Mouse (Mus musculus): ENCODE results near the gene Eipr1. TPM values are rescaled to one million over a fixed set of nuclear protein-coding genes. Genes with fewer than 3 reads are reported as not detected.

Gene Eipr1
- polyA plus RNA-seq, 1 experiment from 2014 or later = 24.9 TPM

GRCm38 (mm10) chr12:28899696-28900095 lies 148.1 kb downstream of the Eipr1 start:
- no peaks in the 10 kb centered on the region for H3K9me3 ChIP-seq (replicated peaks; ENCODE audit: control insufficient read depth, low read length)
- H3K4me1 ChIP-seq (ENCODE audit: control insufficient read depth, insufficient read depth, low read length) = no peaks in the 10 kb centered on the region
- H3K27me3 ChIP-seq (ENCODE audit: control insufficient read depth, insufficient read depth, low read length) = no peaks in the 10 kb centered on the region
- no peak overlapping the region for H3K9ac ChIP-seq (ENCODE audit: low read length)
- WGBS = 65% methylated on average over 4 of the region's 4 CpGs
- no peaks in the 10 kb centered on the region for H3K36me3 ChIP-seq (ENCODE audit: control insufficient read depth, insufficient read depth)
- no peak for ATAC-seq (replicated peaks; ENCODE audit: extremely low read depth, insufficient read depth, low FRiP score)
- no peak overlapping the region for H3K4me2 ChIP-seq (ENCODE audit: low read depth, low read length)
- no peak overlapping the region for H3K27ac ChIP-seq (ENCODE audit: low read length)
- no peak overlapping the region for H3K4me3 ChIP-seq (ENCODE audit: low read length)

GRCm38 (mm10) chr12:28900341-28900740 lies 148.7 kb downstream of the Eipr1 start:
- Histone ChIP-seq H3K4me3 (ENCODE audit: low read length) (no peak overlapping the region), H3K4me2 (ENCODE audit: low read depth, low read length) (no peak overlapping the region), H3K9ac (ENCODE audit: low read length) (no peak overlapping the region), H3K4me1 (ENCODE audit: control insufficient read depth, insufficient read depth, low read length) (no peaks in the 10 kb centered on the region), H3K27me3 (ENCODE audit: control insufficient read depth, insufficient read depth, low read length) (no peaks in the 10 kb centered on the region), H3K36me3 (ENCODE audit: control insufficient read depth, insufficient read depth) (no peaks in the 10 kb centered on the region), H3K9me3 (replicated peaks; ENCODE audit: control insufficient read depth, low read length) (no peaks in the 10 kb centered on the region), H3K27ac (ENCODE audit: low read length) (no peak overlapping the region)
- ATAC-seq (replicated peaks; ENCODE audit: extremely low read depth, insufficient read depth, low FRiP score) = no peak
- WGBS = 73% methylated on average over 4 of the region's 4 CpGs

- no peak for ATAC-seq (replicated peaks; ENCODE audit: extremely low read depth, insufficient read depth, low FRiP score)
- WGBS = 82% methylated on average over 3 of the region's 3 CpGs
These were observed 150.5 kb downstream of the Eipr1 start for GRCm38 (mm10) chr12:28902132-28902531.

GRCm38 (mm10) chr12:28903082-28903481 lies 151.5 kb downstream of the Eipr1 start:
- ATAC-seq (replicated peaks; ENCODE audit: extremely low read depth, insufficient read depth, low FRiP score) = no peak

More at GRCm38 (mm10) chr12:28902132-28902531, 150.5 kb downstream of the Eipr1 start:
- H3K27ac ChIP-seq (ENCODE audit: low read length) = no peak overlapping the region
- no peak overlapping the region for H3K9ac ChIP-seq (ENCODE audit: low read length)
- no peaks in the 10 kb centered on the region for H3K27me3 ChIP-seq (ENCODE audit: control insufficient read depth, insufficient read depth, low read length)
- no peaks in the 10 kb centered on the region for H3K36me3 ChIP-seq (ENCODE audit: control insufficient read depth, insufficient read depth)
- H3K9me3 ChIP-seq (replicated peaks; ENCODE audit: control insufficient read depth, low read length) = no peaks in the 10 kb centered on the region
- H3K4me1 ChIP-seq (ENCODE audit: control insufficient read depth, insufficient read depth, low read length) = no peaks in the 10 kb centered on the region
- H3K4me2 ChIP-seq (ENCODE audit: low read depth, low read length) = no peak overlapping the region
- no peak overlapping the region for H3K4me3 ChIP-seq (ENCODE audit: low read length)

GRCm38 (mm10) chr12:28905486-28905885 lies 153.9 kb downstream of the Eipr1 start:
- ATAC-seq (replicated peaks; ENCODE audit: extremely low read depth, insufficient read depth, low FRiP score) = no peak
- 72% methylated on average over 6 of the region's 6 CpGs for WGBS
- H3K36me3 ChIP-seq (ENCODE audit: control insufficient read depth, insufficient read depth) = no peaks in the 10 kb centered on the region

More at GRCm38 (mm10) chr12:28903082-28903481, 151.5 kb downstream of the Eipr1 start:
- no peaks in the 10 kb centered on the region for H3K36me3 ChIP-seq (ENCODE audit: control insufficient read depth, insufficient read depth)
- no peak overlapping the region for H3K9ac ChIP-seq (ENCODE audit: low read length)
- H3K9me3 ChIP-seq (replicated peaks; ENCODE audit: control insufficient read depth, low read length) = no peaks in the 10 kb centered on the region
- no peaks in the 10 kb centered on the region for H3K27me3 ChIP-seq (ENCODE audit: control insufficient read depth, insufficient read depth, low read length)
- no peak overlapping the region for H3K27ac ChIP-seq (ENCODE audit: low read length)
- no peak overlapping the region for H3K4me2 ChIP-seq (ENCODE audit: low read depth, low read length)
- no peaks in the 10 kb centered on the region for H3K4me1 ChIP-seq (ENCODE audit: control insufficient read depth, insufficient read depth, low read length)
- 78% methylated on average over 4 of the region's 4 CpGs for WGBS
- H3K4me3 ChIP-seq (ENCODE audit: low read length) = no peak overlapping the region

GRCm38 (mm10) chr12:28906016-28906415 lies 154.4 kb downstream of the Eipr1 start:
- no peak for ATAC-seq (replicated peaks; ENCODE audit: extremely low read depth, insufficient read depth, low FRiP score)
- no peaks in the 10 kb centered on the region for H3K9me3 ChIP-seq (replicated peaks; ENCODE audit: control insufficient read depth, low read length)
- no peaks in the 10 kb centered on the region for H3K27me3 ChIP-seq (ENCODE audit: control insufficient read depth, insufficient read depth, low read length)
- H3K4me3 ChIP-seq (ENCODE audit: low read length) = no peak overlapping the region
- WGBS = 88% methylated on average over 1 of the region's 1 CpGs
- H3K9ac ChIP-seq (ENCODE audit: low read length) = no peak overlapping the region
- no peak overlapping the region for H3K27ac ChIP-seq (ENCODE audit: low read length)
- no peaks in the 10 kb centered on the region for H3K36me3 ChIP-seq (ENCODE audit: control insufficient read depth, insufficient read depth)
- no peak overlapping the region for H3K4me2 ChIP-seq (ENCODE audit: low read depth, low read length)
- no peaks in the 10 kb centered on the region for H3K4me1 ChIP-seq (ENCODE audit: control insufficient read depth, insufficient read depth, low read length)

More at GRCm38 (mm10) chr12:28905486-28905885, 153.9 kb downstream of the Eipr1 start:
- Histone ChIP-seq H3K4me1 (ENCODE audit: control insufficient read depth, insufficient read depth, low read length) (no peaks in the 10 kb centered on the region), H3K9me3 (replicated peaks; ENCODE audit: control insufficient read depth, low read length) (no peaks in the 10 kb centered on the region), H3K4me2 (ENCODE audit: low read depth, low read length) (no peak overlapping the region), H3K9ac (ENCODE audit: low read length) (no peak overlapping the region), H3K4me3 (ENCODE audit: low read length) (no peak overlapping the region), H3K27me3 (ENCODE audit: control insufficient read depth, insufficient read depth, low read length) (no peaks in the 10 kb centered on the region), H3K27ac (ENCODE audit: low read length) (no peak overlapping the region)

GRCm38 (mm10) chr12:28906809-28907297 lies 155.2 kb downstream of the Eipr1 start:
- no peak overlapping the region for H3K27ac ChIP-seq (ENCODE audit: low read length)
- WGBS = 24% methylated on average over 7 of the region's 7 CpGs
- H3K4me3 ChIP-seq (ENCODE audit: low read length) = no peak overlapping the region
- no peaks in the 10 kb centered on the region for H3K9me3 ChIP-seq (replicated peaks; ENCODE audit: control insufficient read depth, low read length)
- H3K27me3 ChIP-seq (ENCODE audit: control insufficient read depth, insufficient read depth, low read length) = no peaks in the 10 kb centered on the region
- H3K4me1 ChIP-seq (ENCODE audit: control insufficient read depth, insufficient read depth, low read length) = no peaks in the 10 kb centered on the region
- H3K4me2 ChIP-seq (ENCODE audit: low read depth, low read length) = peak overlapping the region; percentile 13; the same call in 1 of the 2 replicates
- no peak overlapping the region for H3K9ac ChIP-seq (ENCODE audit: low read length)
- H3K36me3 ChIP-seq (ENCODE audit: control insufficient read depth, insufficient read depth) = no peaks in the 10 kb centered on the region
- no peak for ATAC-seq (replicated peaks; ENCODE audit: extremely low read depth, insufficient read depth, low FRiP score)

- no peak for ATAC-seq (replicated peaks; ENCODE audit: extremely low read depth, insufficient read depth, low FRiP score)
- no peaks in the 10 kb centered on the region for H3K4me1 ChIP-seq (ENCODE audit: control insufficient read depth, insufficient read depth, low read length)
- WGBS = 55% methylated on average over 9 of the region's 9 CpGs
- H3K4me2 ChIP-seq (ENCODE audit: low read depth, low read length) = no peak overlapping the region
- no peak overlapping the region for H3K9ac ChIP-seq (ENCODE audit: low read length)
- no peak overlapping the region for H3K4me3 ChIP-seq (ENCODE audit: low read length)
- H3K27ac ChIP-seq (ENCODE audit: low read length) = no peak overlapping the region
- H3K36me3 ChIP-seq (ENCODE audit: control insufficient read depth, insufficient read depth) = no peaks in the 10 kb centered on the region
- H3K27me3 ChIP-seq (ENCODE audit: control insufficient read depth, insufficient read depth, low read length) = no peaks in the 10 kb centered on the region
- no peaks in the 10 kb centered on the region for H3K9me3 ChIP-seq (replicated peaks; ENCODE audit: control insufficient read depth, low read length)
These were observed 156.2 kb downstream of the Eipr1 start for GRCm38 (mm10) chr12:28907814-28908213.

GRCm38 (mm10) chr12:28909851-28910250 lies 158.2 kb downstream of the Eipr1 start:
- no peaks in the 10 kb centered on the region for H3K36me3 ChIP-seq (ENCODE audit: control insufficient read depth, insufficient read depth)
- H3K4me3 ChIP-seq (ENCODE audit: low read length) = no peak overlapping the region
- no peak for ATAC-seq (replicated peaks; ENCODE audit: extremely low read depth, insufficient read depth, low FRiP score)
- WGBS = 89% methylated on average over 5 of the region's 5 CpGs
- no peak overlapping the region for H3K27ac ChIP-seq (ENCODE audit: low read length)
- H3K27me3 ChIP-seq (ENCODE audit: control insufficient read depth, insufficient read depth, low read length) = no peaks in the 10 kb centered on the region
- no peaks in the 10 kb centered on the region for H3K9me3 ChIP-seq (replicated peaks; ENCODE audit: control insufficient read depth, low read length)
- H3K4me1 ChIP-seq (ENCODE audit: control insufficient read depth, insufficient read depth, low read length) = no peaks in the 10 kb centered on the region
- H3K4me2 ChIP-seq (ENCODE audit: low read depth, low read length) = no peak overlapping the region
- H3K9ac ChIP-seq (ENCODE audit: low read length) = no peak overlapping the region
